Mouse (Mus musculus) thymus, postnatal 10 days (tissue): ENCODE results near the gene 2200002D01Rik.
A peak's percentile ranks its signal among the peaks of the same experiment; 100 is the strongest.

Experiments used
- DNase-seq, 2 experiments: peaks; one replicate each; pipeline ENCODE4 v3.0.0; 2021; ENCODE audit warnings: low spot score in 2 of 2

2200002D01Rik gene

GRCm38 (mm10) chr7:29279924-29280323 lies 31.7 kb upstream of the 2200002D01Rik start:
- DNase-seq = no peak

DNA sequence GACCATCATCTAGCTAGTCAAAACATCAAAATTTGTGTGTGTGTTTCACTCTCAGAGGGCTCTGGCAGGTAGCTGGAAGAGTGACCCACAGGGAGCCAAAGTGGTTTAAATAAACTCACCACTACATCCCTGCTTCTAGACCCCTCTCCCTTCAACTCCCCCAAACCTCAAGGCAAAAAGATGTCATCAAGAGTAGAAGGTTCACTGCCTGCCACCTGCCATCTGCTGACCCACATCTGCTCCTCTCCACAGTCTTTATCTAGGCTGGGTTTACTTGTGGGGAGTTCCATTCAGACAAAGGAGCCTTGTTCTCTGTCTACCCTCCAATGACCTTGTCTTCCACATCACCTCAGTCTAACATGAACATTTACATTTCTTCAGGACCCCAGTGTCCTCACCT lies 31.0 kb upstream of the 2200002D01Rik start:
- DNase-seq = peak; percentile 47

DNA sequence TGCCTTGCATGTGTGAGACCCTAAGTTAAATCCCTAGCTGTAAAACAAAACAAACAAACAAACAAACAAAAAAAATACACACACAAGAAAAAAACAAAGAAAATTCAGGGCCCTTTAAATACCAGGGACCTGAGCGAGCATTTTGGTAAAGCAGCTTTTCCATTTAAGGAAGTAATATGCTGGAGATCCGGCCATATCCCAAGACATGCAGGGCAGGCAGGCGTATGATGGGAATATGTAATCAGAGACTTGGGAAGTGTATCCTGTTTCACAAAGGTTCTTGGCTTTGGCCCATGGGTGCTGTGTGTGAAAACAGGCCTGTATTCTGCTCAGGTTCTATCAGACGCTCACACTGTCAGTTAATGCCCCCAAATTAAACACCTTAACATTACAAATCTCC lies 29.2 kb upstream of the 2200002D01Rik start:
- DNase-seq = no peak

DNA sequence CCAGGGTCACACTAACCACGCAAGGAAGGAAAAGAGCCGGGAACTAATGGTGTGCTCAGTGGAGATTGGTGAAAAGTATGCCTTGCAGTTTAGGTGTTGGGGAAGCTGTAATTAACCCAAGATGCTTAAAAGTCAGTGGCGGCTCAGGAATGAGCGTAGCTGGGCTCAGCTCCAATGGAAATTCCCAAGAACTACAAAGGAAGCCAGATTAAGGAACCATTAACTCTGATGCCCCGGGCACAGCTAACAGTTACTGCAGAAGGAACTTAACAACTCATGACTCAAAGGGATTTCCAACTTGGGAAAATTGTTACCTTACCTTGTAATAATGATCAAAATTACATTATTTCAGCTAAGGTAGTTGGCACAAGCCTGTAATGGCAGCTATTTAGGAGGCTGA lies 28.4 kb upstream of the 2200002D01Rik start:
- DNase-seq = no peak

- DNase-seq = no peak
Measured at GRCm38 (mm10) chr7:29271687-29272465, 23.6 kb upstream of the 2200002D01Rik start.

DNA sequence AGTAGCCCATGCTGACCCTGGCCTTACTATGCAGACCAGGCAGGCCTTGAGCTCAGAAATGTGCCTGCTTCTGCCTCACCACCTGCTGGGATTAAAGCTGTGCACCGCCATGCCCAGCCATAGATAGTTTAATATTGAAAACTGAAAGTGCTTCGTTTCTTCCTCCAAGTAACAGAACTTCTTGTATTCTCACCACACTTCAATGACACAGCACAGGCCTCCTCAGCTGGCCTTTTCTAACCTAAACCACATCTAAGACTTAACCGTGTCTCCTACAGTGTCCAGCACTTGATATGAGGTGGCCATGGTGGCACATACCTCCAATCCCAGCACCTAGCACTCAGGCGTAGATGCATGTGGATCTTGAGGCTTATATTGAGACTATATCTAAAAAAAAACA lies 22.2 kb upstream of the 2200002D01Rik start:
- no peak for DNase-seq

DNA sequence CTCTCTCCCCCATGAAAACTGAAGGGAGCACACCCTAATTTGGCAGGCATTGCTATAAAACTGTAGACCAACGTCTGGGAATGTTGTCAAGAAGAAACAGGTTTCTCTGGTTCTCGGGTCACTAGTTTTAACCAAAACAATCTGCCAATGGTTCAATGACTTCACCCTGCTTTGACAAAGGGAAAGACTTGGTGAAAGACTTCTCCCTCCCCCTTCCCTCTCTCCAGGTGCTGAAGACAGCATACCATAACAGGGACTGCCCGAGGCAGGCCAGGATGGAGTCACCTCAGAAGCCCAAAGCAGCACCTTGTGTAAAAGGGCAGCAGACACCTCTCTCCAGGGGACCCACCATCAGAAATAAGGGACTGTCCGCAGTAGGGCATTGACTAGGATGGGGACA lies 18.7 kb upstream of the 2200002D01Rik start:
- no peak for DNase-seq

DNA sequence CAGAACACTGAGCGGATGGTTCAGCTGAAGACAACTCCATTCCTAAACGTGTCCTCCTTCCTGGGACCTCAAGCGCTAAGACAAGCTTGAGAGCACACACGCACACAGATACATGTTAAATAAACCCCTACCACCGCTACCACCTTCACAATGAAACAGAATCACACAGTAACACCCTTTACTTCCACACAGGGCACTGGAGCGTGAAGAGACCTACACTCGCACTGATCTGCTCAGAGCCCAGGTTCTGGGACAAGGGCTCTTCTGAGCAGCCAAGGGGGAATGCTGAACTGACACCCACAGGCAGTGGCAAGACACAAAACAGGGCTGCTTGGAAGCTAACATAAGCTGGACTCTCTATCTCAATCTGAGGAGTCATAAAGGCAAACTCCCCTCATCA lies 17.4 kb upstream of the 2200002D01Rik start:
- no peak for DNase-seq

DNA sequence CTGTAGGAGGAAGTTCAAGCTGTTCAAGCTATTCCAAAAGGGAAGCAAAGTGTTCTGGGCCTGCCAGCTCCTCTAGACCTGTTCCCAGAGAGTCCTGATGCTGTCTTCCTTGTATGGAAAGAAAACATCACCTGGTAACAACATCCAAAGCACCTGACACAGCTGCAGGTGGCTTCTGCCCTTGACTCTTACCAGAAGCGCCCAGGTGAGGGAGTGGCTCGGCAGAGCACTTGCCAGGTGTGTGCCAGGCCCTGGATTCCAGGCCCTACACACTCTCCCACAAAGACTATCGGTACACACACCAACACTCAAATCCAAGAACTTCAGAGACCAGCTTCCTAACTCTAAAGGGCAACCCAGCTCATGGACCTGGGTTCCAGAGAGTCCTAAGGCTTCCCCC lies 15.6 kb upstream of the 2200002D01Rik start:
- DNase-seq = no peak

- no peak for DNase-seq
Measured at GRCm38 (mm10) chr7:29262151-29262550, 13.9 kb upstream of the 2200002D01Rik start.

- DNase-seq = peak; percentile 31 to 32
Measured at GRCm38 (mm10) chr7:29259781-29260730, 11.8 kb upstream of the 2200002D01Rik start.

GRCm38 (mm10) chr7:29257368-29257767 lies 9.1 kb upstream of the 2200002D01Rik start:
- DNase-seq = no peak

DNA sequence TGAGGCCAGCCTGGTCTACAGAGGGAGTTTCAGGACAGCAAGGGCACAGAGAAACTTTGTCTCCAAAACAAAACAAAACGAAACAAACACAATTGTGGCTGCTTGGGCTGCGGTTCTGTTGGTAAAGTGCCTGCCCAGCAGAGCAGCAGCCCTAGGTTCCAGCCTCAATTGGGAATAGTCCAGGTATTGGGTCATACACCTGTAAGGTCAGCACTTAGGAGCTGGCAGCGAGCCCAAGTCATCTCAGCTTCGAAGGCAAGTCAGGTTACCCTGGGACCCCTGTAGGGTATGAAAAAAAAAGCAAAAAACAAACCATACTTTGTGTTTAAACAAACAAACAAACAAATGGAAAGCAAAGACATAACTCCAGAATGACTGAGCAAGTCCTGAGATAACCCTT lies 7.6 kb upstream of the 2200002D01Rik start:
- DNase-seq = no peak

GRCm38 (mm10) chr7:29253842-29254241 lies 5.6 kb upstream of the 2200002D01Rik start:
- DNase-seq = no peak

GRCm38 (mm10) chr7:29251166-29251565 lies 2.9 kb upstream of the 2200002D01Rik start:
- DNase-seq = peak; percentile 55 to 56

DNA sequence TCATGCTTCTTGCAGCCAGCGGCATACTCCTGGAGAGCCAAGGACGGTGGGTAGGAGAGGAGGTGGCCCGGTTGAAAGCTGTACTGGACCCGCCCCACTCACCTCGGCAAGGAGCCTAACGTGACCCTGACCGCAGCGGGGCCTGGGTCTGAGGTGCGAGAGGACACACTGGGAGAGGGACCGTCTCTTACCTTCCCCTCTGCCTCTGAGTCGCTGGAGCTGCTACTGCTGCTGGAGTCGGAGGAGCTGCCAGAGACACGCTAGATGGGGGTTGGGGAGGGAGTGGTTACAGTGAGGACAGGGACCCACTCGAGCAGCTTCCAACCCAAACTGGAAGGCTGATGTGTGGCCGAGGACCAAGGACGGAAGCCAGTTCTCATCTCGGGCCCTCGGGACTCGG lies 560 bp downstream of the 2200002D01Rik start:
- no peak for DNase-seq

- peak; percentile 77 to 92 for DNase-seq
Measured at GRCm38 (mm10) chr7:29247314-29247700, 959 bp downstream of the 2200002D01Rik start.

DNA sequence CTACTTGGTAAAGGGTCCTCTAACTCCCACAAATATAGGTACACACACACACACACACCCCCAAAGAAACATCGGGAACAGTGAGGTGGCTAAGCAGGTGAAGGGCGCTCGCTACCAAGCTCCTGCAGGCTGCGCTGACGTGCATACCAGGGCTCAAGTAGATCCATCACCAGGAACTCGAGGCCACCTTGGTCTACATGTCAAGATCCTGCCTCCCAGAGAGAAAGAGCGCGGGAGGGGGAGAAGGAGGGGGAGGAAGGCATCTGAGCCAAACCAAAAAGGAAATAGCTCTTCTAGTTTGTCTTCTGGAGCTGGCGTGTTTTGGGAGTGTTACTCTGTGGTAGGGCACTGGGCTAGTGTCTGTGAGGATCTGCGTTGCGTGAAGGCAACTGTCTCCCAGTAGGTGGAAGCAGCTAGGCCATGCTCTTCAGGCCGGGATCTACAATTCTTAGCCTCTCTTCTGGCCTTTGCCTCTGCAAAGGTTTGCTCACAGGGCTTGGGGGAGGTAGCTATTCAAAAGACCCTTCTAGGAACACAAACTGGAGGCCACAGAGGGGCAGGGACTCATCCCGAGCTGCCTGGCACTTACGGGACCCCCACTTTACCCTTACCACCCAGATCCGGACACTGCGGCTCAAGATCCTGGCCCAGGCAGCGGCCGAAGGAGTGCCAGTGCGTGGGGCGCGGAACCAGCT lies 1.5 kb downstream of the 2200002D01Rik start:
- DNase-seq = no peak

DNA sequence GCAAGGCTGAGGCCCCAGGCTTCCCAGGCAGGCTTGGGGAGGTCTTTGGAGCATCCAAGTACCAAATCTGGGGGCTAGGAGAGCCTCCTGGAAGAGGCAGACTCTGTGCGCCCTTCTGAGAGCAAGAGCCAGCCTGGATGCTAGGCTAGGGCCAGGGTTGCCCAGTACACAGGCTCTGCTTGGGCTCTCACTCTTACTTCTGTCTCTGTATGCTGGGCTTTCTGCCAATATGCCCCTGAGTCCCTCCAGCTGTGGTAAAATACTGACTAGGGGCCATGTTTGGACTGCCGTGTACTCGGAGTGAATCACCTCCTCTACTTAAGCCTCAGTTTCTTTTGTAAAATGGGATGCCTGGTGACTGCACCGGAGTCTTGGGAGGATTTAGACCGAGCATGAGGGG lies 2.3 kb downstream of the 2200002D01Rik start:
- no peak for DNase-seq

DNA sequence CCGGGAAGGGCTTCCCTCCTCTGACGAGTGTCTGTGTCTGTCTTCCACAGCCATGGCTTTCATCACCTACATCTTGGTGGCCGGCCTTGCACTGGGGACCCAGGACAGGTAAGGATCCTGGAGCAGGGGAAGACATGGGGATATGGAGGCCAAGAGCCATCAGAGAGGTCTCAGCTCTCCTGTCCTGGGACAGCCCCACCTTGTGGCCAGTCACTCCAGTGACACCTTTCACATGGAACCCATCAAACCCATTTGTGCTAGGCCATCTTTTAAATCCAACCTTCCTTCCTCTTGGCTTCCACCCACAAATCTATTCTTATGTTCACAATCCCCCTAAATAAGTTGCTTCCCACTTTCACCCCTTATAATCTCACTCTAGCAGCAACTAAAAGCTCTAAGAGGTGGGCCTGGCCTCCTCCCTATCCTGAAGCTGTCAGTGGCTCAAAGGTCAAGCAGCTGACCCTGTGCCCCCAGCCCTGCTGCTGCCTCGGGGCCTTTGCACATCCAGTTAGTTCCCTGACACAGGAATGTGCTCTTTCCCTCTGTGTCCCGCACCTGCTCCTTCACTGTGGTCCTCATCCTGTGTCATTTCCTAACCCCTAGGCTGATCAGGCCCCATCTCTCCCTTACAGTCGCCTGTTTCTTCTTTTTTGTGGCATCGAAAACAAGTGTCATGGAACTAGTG lies 3.4 kb downstream of the 2200002D01Rik start:
- DNase-seq = peak in 1 of 2 experiments; percentile 55
